ENCODE assay signal across 12 mouse cellular contexts in the genomic region with DNA sequence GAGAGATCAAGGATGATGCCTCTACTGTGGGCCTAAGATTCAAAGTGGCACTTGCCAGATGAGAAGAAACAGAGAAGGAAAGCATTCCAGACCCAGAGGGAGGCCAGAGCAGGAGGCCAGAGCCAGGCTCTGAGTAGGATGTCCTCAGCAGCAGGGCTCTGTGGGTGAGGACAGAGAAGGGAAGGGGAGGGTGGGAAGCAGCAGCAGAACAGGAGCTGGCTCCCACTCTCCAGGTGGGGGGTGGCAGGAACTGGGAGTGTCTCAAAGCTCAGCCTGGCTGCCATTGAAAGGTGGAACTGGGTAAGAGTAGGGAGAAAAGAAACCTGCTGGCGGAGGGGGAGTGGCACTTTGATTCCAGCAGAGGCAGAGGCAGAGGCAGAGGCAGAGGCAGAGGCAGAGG. TPM values are rescaled to one million over a fixed set of nuclear protein-coding genes. Genes with fewer than 3 reads are reported as not detected.
DNase-seq lines count a peak whose midpoint lies in the region; ATAC-seq lines count a peak whose summit lies in the region.
"Had no signal": no experiment of that assay in that cellular context is flagged by ENCODE, and none has a peak within 500 bp of the region (broad histone marks: within the 10 kb centered on the region; RNA-seq: fewer than 3 reads in every experiment).

No protein-coding gene starts in this region.

- H3K9ac ChIP-seq in hindbrain, embryonic 14.5 days: no peak overlapping the region
- no peak overlapping the region for H3K9ac ChIP-seq in forebrain, embryonic 11.5 days (ENCODE audit: low read length)
- H3K9ac ChIP-seq in midbrain, embryonic 13.5 days (replicated peaks): no peak overlapping the region
- H3K9ac ChIP-seq: limb, embryonic 15.5 days; neural tube, embryonic 12.5 days had no signal

- H3K4me3 ChIP-seq in hindbrain, embryonic 10.5 days: no peak overlapping the region
- no peak overlapping the region for H3K4me3 ChIP-seq in hindbrain, embryonic 14.5 days (replicated peaks; ENCODE audit: low read length)
- no peak overlapping the region for H3K4me3 ChIP-seq in forebrain, embryonic 11.5 days (ENCODE audit: low read depth, low read length)
- no peak overlapping the region for H3K4me3 ChIP-seq in midbrain, embryonic 13.5 days (replicated peaks)
- H3K4me3 ChIP-seq: limb, embryonic 15.5 days; neural tube, embryonic 12.5 days had no signal

- no peaks in the 10 kb centered on the region for H3K36me3 ChIP-seq in hindbrain, embryonic 10.5 days
- H3K36me3 ChIP-seq in hindbrain, embryonic 14.5 days (replicated peaks; ENCODE audit: control insufficient read depth, insufficient read depth): no peaks in the 10 kb centered on the region
- no peaks in the 10 kb centered on the region for H3K36me3 ChIP-seq in forebrain, embryonic 11.5 days (ENCODE audit: control insufficient read depth, insufficient read depth, low read length)
- no peaks in the 10 kb centered on the region for H3K36me3 ChIP-seq in midbrain, embryonic 13.5 days
- H3K36me3 ChIP-seq: G1E; limb, embryonic 15.5 days; neural tube, embryonic 12.5 days had no signal

- peaks cover 66% of the 10 kb centered on the region for H3K4me1 ChIP-seq in hindbrain, embryonic 10.5 days (replicated peaks)
- peaks cover 21% of the 10 kb centered on the region for H3K4me1 ChIP-seq in hindbrain, embryonic 14.5 days (replicated peaks; ENCODE audit: control insufficient read depth, insufficient read depth, low read length)
- peaks cover 25% of the 10 kb centered on the region for H3K4me1 ChIP-seq in forebrain, embryonic 11.5 days (replicated peaks; ENCODE audit: control insufficient read depth, insufficient read depth, low read length)
- H3K4me1 ChIP-seq in midbrain, embryonic 13.5 days (replicated peaks): peaks cover 50% of the 10 kb centered on the region

- ATAC-seq in hindbrain, embryonic 14.5 days (ENCODE audit: low FRiP score): no peak
- no peak for ATAC-seq in forebrain, embryonic 11.5 days (replicated peaks; ENCODE audit: low FRiP score)
- no peak for ATAC-seq in midbrain, embryonic 13.5 days

- no peak for DNase-seq in hindbrain, embryonic 10.5 days (ENCODE audit: low spot score)
- DNase-seq in hindbrain, embryonic 14.5 days (ENCODE audit: low spot score): no peak
- DNase-seq in NIH3T3 (ENCODE audit: low read depth): peak; percentile 59
- DNase-seq in forebrain, embryonic 11.5 days (ENCODE audit: low spot score): no peak
- no peak for DNase-seq in right cerebral cortex, postnatal 10 days (ENCODE audit: low spot score in 2 of 2)
- DNase-seq in cerebellum, adult 11-12 months: no peak
- DNase-seq in urinary bladder, postnatal 14 days (ENCODE audit: low spot score): no peak
- DNase-seq: kidney, adult 8-10 months had no signal

- H3K4me2 ChIP-seq in hindbrain, embryonic 14.5 days (replicated peaks): no peak overlapping the region
- no peak overlapping the region for H3K4me2 ChIP-seq in forebrain, embryonic 11.5 days (ENCODE audit: low read depth, low read length, severe bottlenecking)
- no peak overlapping the region for H3K4me2 ChIP-seq in midbrain, embryonic 13.5 days (replicated peaks)
- H3K4me2 ChIP-seq: limb, embryonic 15.5 days; neural tube, embryonic 12.5 days had no signal

- H3K27me3 ChIP-seq in hindbrain, embryonic 10.5 days (ENCODE audit: insufficient read depth, poor library complexity, severe bottlenecking): 0 out of 2 replicates have a peak, but pooled peaks cover 3% of the 10 kb centered on the region
- H3K27me3 ChIP-seq in hindbrain, embryonic 14.5 days (ENCODE audit: control insufficient read depth, insufficient read depth, low read length): no peaks in the 10 kb centered on the region
- H3K27me3 ChIP-seq in forebrain, embryonic 11.5 days (ENCODE audit: control insufficient read depth, insufficient read depth, low read length): no peaks in the 10 kb centered on the region
- H3K27me3 ChIP-seq in midbrain, embryonic 13.5 days: peaks cover 3% of the 10 kb centered on the region
- H3K27me3 ChIP-seq: limb, embryonic 15.5 days; neural tube, embryonic 12.5 days had no signal

- peak overlapping the region; percentile 86 for H3K27ac ChIP-seq in hindbrain, embryonic 10.5 days
- H3K27ac ChIP-seq in hindbrain, embryonic 14.5 days: no peak overlapping the region
- H3K27ac ChIP-seq in forebrain, embryonic 11.5 days (ENCODE audit: low read depth, low read length): peak overlapping the region; percentile 26; the same call in 1 of the 2 replicates
- H3K27ac ChIP-seq in midbrain, embryonic 13.5 days: peak overlapping the region; percentile 70

- 83% methylated on average over 1 of the region's 1 CpGs for whole genome bisulfite sequencing in hindbrain, embryonic 10.5 days
- WGBS in hindbrain, embryonic 14.5 days: 92% methylated on average over 1 of the region's 1 CpGs
- 85% methylated on average over 1 of the region's 1 CpGs for WGBS in forebrain, embryonic 11.5 days
- WGBS in midbrain, embryonic 13.5 days: 83% methylated on average over 1 of the region's 1 CpGs

- no peaks in the 10 kb centered on the region for H3K9me3 ChIP-seq in hindbrain, embryonic 10.5 days
- no peaks in the 10 kb centered on the region for H3K9me3 ChIP-seq in hindbrain, embryonic 14.5 days (ENCODE audit: control insufficient read depth, low read length)
- H3K9me3 ChIP-seq in forebrain, embryonic 11.5 days (ENCODE audit: control insufficient read depth, low read length): no peaks in the 10 kb centered on the region
- H3K9me3 ChIP-seq in midbrain, embryonic 13.5 days: no peaks in the 10 kb centered on the region
- H3K9me3 ChIP-seq: G1E; limb, embryonic 15.5 days; neural tube, embryonic 12.5 days had no signal

RNA-seq across cellular contexts. Expression of a gene that starts 46.1 kb away (rescaled TPM):
- 4.1 and 7.0 TPM in 2 replicates for polyA plus RNA-seq in hindbrain, embryonic 10.5 days (2016; fragmentation: Nextera tagmentation; extraction: Ambion mirVana)
- 10.5 and 13.0 TPM in 2 replicates for polyA plus RNA-seq in hindbrain, embryonic 14.5 days (2014; fragmentation: Nextera tagmentation; extraction: Ambion mirVana)
- polyA plus RNA-seq in forebrain, embryonic 11.5 days (2014; fragmentation: Nextera tagmentation; extraction: Ambion mirVana): 19.4 and 28.0 TPM in 2 replicates
- polyA plus RNA-seq in midbrain, embryonic 13.5 days (2015; fragmentation: Nextera tagmentation; extraction: Ambion mirVana): 5.9 and 9.4 TPM in 2 replicates
